Mouse (Mus musculus): Measurements from ENCODE around the gene Zfpm1. TPM values are rescaled to one million over a fixed set of nuclear protein-coding genes. Genes with fewer than 3 reads are reported as not detected.

The Zfpm1 gene
- total RNA-seq, 2 experiments from 2014 or later = 28.3 to 31.7 TPM

GRCm38 (mm10) chr8:122274651-122275391 is 7.1 kb upstream of the Zfpm1 start:
- DNase-seq (ENCODE audit: low spot score in 2 of 2) = no peak

GRCm38 (mm10) chr8:122276308-122276707 is 5.6 kb upstream of the Zfpm1 start:
- DNase-seq (ENCODE audit: low spot score in 2 of 2) = no peak

DNA sequence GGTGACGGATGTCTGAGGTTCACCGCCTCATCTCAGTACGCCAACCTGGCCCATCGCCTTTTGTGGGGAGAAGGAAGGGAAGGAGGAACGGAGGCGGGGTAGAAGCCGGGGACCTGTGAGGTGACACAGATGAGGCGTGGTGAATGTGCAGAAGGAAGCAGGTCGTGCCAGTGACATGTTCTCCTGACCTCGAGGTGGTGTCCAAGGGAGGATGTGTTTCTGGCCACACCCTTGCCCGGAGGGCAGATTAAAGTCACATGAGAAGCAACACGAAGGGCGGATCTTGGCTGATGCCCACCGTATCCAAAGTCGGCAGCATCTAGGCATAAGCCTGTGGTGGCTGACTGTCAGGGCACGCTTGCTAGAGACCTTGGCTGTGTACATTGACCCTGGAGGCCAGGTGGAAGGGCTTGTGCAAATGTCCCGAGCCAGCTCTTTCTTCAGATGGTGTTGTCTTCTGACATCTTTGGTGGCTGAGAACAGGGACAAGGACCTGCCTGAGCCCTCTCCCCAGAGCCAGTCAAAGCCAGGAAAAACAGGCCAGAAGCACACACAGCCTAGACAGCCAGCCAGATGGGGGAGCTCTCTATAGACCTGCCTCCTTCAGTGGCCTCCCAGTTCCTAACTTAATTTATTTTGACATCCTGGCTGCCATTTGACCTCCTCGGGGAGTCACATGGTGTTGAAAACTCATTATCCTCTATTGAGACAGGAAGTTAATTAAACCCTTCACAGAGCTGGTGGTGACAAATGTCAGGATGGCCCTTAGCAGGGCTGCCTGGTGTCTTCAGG is 4.5 kb upstream of the Zfpm1 start:
- DNase-seq (ENCODE audit: low spot score in 2 of 2) = no peak

DNA sequence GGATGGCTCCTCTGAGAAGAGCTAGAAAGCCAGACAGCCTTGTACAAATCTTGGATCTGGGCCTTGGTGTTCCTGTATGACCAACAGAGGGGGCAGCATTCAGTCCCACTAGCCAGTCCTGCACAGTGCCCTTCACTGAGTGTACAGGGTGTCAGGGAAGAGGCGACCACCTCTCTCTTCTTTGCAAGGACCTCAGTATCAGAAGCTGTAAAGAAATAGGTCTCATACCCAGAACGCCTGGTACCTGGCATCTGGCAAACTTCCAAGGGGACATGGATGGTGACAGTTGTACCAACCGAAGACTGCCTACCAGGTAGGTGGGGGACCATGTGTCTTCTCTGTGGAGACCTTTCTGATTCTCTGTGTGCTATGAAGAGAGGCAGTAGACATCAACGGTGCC is 1.8 kb upstream of the Zfpm1 start:
- DNase-seq (ENCODE audit: low spot score in 2 of 2) = no peak

DNA sequence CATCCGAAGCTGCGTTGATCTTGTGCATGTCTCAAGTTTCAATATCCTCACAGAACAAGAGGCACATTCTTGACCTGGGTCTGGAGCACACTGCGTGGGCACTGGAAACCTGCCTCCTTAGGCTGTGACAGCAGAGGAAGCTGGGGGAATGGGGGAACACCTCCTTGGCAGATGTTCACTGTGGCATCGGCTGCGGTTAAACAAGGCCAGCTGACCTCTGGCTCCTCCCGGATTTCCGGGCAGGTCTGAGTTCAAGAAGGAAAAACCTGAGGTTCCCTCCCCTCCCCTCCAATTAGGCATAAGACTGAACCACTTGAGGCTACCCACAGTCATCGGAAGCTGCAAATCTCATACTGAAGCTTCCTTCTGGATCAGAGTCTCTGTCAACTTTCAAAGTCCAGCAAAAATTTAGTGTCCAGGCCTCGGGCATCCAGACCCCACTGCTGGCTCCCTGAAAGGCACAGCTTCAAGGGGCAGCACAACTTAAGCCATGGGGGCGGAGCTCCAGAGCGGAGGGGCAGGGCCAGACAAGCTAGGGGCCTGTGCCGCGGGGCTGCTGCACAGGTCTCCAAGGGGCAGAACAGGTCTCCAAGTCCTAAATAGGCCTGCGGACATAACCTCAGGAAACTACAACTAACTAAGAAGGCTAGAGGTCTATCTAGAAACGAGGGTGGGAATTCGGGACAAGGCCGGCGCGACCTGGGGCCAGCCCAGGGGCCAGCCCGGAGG is 1.2 kb upstream of the Zfpm1 start:
- no peak for DNase-seq (ENCODE audit: low spot score in 2 of 2)

DNA sequence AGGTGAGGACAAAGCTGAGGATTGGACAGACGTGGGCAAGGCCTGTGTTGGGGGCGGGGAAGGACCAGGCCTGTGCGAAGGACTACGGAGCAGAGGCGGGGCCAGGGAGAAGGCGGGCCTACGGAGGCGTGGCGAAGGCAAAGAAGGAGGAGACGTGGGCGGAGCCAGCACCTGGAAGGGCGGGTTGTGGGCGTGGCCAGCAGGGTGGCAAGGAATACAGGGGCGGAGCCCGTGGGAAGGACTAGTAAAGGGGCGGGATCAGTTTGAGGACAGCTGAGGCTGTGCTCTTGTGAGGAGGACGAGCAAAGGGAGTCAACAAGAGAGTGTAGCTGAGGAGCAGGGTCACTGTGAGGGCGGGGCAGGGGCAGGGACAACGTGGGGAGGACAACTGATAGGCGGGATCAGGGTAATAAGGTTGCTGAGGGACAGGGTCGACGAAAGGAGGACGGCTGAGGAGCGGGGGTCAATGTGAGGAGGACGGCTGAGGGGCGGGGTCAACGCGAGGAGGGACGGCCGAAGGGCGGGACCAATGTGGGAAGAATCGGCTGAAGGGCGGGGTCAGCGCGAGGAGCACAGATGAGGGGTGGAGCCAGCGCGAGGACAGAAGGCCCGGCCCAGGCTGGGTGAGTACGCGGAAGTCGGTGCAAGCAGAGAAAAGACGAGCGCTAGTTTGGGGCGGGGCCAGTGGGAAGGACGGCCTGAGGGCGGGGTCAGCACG is 465 bp upstream of the Zfpm1 start:
- DNase-seq (ENCODE audit: low spot score in 2 of 2) = peak; percentile 97 to 99

- DNase-seq (ENCODE audit: low spot score in 2 of 2) = no peak
These were observed 787 bp downstream of the Zfpm1 start for GRCm38 (mm10) chr8:122282501-122283355.

GRCm38 (mm10) chr8:122283356-122284202 is 1.6 kb downstream of the Zfpm1 start:
- peak in 1 of 2 experiments; percentile 39 for DNase-seq (ENCODE audit: low spot score in 2 of 2)

- peak in 1 of 2 experiments; percentile 59 for DNase-seq (ENCODE audit: low spot score in 2 of 2)
These were observed 2.3 kb downstream of the Zfpm1 start for GRCm38 (mm10) chr8:122284203-122284658.

GRCm38 (mm10) chr8:122284659-122285261 is 2.8 kb downstream of the Zfpm1 start:
- DNase-seq (ENCODE audit: low spot score in 2 of 2) = no peak

GRCm38 (mm10) chr8:122285727-122286126 is 3.8 kb downstream of the Zfpm1 start:
- DNase-seq (ENCODE audit: low spot score in 2 of 2) = no peak

GRCm38 (mm10) chr8:122286899-122287298 is 5.0 kb downstream of the Zfpm1 start:
- DNase-seq (ENCODE audit: low spot score in 2 of 2) = no peak

GRCm38 (mm10) chr8:122287742-122288141 is 5.8 kb downstream of the Zfpm1 start:
- no peak for DNase-seq (ENCODE audit: low spot score in 2 of 2)

DNA sequence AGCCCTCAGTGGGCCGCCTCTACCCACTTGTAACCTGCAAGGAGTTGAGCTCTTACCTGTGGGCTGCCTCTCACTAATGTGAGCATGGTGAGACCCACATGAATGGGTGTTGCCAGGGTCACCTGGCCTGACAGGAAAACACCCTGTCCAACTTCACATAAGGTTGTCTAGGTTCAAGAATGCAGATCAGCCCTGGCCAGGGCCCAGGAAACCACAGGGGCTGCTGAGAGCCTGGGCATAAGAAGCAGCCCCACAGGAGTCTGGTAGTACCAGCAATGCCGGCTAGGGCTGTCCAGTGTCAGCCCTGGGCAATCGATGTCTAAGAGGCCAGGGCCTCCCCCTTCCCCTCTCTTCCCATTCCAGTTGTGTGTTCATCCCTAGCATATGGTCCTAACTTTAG is 6.4 kb downstream of the Zfpm1 start:
- DNase-seq (ENCODE audit: low spot score in 2 of 2) = no peak

DNA sequence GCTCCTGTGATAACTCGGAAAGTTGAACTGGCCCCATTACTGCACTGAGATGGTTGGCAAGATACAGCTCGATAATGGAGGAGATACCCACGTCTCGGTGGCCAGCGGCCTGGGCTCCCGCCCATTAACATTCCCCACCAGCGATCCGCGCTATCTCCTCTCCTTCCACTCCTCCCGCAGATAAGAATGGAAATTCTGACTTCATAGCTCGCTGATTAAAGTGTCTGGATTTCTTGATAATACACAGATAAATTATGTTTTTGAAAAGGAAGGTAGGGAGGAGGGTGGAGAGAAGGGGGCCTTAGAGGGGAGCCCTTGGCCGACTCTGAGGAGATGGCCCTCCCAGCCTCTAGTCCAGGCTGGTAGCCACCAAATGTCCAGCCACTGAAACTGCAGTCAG is 9.1 kb downstream of the Zfpm1 start:
- no peak for DNase-seq (ENCODE audit: low spot score in 2 of 2)

- no peak for DNase-seq (ENCODE audit: low spot score in 2 of 2)
These were observed 9.6 kb downstream of the Zfpm1 start for GRCm38 (mm10) chr8:122291549-122291948.

GRCm38 (mm10) chr8:122293484-122293883 is 11.5 kb downstream of the Zfpm1 start:
- no peak for DNase-seq (ENCODE audit: low spot score in 2 of 2)

- no peak for DNase-seq (ENCODE audit: low spot score in 2 of 2)
These were observed 12.3 kb downstream of the Zfpm1 start for GRCm38 (mm10) chr8:122294273-122294683.

DNA sequence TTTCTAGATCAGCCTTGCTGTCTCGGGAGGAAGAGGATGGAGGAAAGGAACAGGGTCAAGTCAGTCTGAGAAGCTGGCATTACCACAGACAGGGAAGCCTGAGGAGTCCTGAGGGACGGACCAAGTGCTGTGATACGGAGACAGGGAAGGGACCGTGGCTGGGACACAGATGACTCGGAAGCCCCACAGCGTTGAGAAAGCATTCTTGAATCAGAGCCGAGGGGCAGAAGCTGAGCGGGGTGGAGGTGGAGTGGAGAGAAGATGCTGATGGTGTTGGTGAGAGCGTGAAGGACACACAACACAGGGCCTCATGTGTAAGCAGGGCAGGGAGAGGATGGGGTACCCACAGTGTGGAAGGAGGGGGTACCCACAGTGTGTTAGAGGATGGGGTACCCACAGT is 13.4 kb downstream of the Zfpm1 start:
- DNase-seq (ENCODE audit: low spot score in 2 of 2) = no peak

Data from layer of hippocampus, postnatal 14 days (tissue).